ENCODE assay signal across 11 mouse cellular contexts in genomic region chr17:23543325-23543724, GRCm38 (mm10). TPM values are rescaled to one million over a fixed set of nuclear protein-coding genes. Genes with fewer than 3 reads are reported as not detected.
DNase-seq lines count a peak whose midpoint lies in the region; ATAC-seq and TF ChIP-seq lines count a peak whose summit lies in the region.
"Had no signal": no experiment of that assay in that cellular context is flagged by ENCODE, and none has a peak within 500 bp of the region (broad histone marks: within the 10 kb centered on the region; RNA-seq: fewer than 3 reads in every experiment).

No protein-coding gene starts in this region.

- TF ChIP-seq CTCF in gastrocnemius, adult 2 months (IDR thresholded peaks at IDR 0.05): no peak
- no peak for TF ChIP-seq CTCF in lung, embryonic 14.5 days (IDR thresholded peaks at IDR 0.05; ENCODE audit: low read depth)
- no peak for TF ChIP-seq CTCF in lung, adult 2 months (IDR thresholded peaks at IDR 0.05; ENCODE audit: insufficient read depth, low read length)
- TF ChIP-seq CTCF in intestine, postnatal 0 days (IDR thresholded peaks at IDR 0.05; ENCODE audit: low read depth): no peak

- no peaks in the 10 kb centered on the region for H3K9me3 ChIP-seq in lung, embryonic 14.5 days (ENCODE audit: low read depth, low read length)
- no peaks in the 10 kb centered on the region for H3K9me3 ChIP-seq in intestine, postnatal 0 days (ENCODE audit: control insufficient read depth)
- no peaks in the 10 kb centered on the region for H3K9me3 ChIP-seq in stomach, embryonic 15.5 days
- H3K9me3 ChIP-seq: hindbrain, embryonic 15.5 days had no signal

- H3K4me1 ChIP-seq in lung, embryonic 14.5 days (ENCODE audit: insufficient read depth): peaks cover 6% of the 10 kb centered on the region; the same call in 1 of the 2 replicates
- 0 out of 2 replicates have a peak, but pooled peaks cover 4% of the 10 kb centered on the region for H3K4me1 ChIP-seq in lung, adult 2 months (ENCODE audit: control insufficient read depth, insufficient read depth, low read length)
- no peaks in the 10 kb centered on the region; the same call in 1 of the 2 replicates for H3K4me1 ChIP-seq in intestine, postnatal 0 days (replicated peaks; ENCODE audit: control insufficient read depth, insufficient read depth, low read length)
- H3K4me1 ChIP-seq in stomach, embryonic 15.5 days: peaks cover 4% of the 10 kb centered on the region; the same call in 1 of the 2 replicates

- no peak for TF ChIP-seq POLR2A in lung, adult 2 months (IDR thresholded peaks at IDR 0.05; ENCODE audit: borderline replicate concordance, extremely low read depth, low read depth, low read length)

- no peak for DNase-seq in gastrocnemius, adult 2 months
- no peak for DNase-seq in gastrocnemius, adult 8-10 months (ENCODE audit: low spot score in 2 of 2)
- DNase-seq in lung, embryonic 14.5 days: peak; percentile 72
- no peak for DNase-seq in lung, adult 2 months
- no peak for DNase-seq in ovary, postnatal 36 days (ENCODE audit: low spot score)
- DNase-seq in neural tube, embryonic 10.5 days (ENCODE audit: extremely low spot score, low spot score): no peak
- DNase-seq: gastrocnemius, postnatal 36 days; midbrain, embryonic 14.5 days had no signal

- intact Hi-C loops in gastrocnemius, adult 2 months (cut with DNase I): no loop called here

- WGBS in lung, embryonic 14.5 days: 40% methylated on average over 5 of the region's 5 CpGs
- WGBS in lung, adult 2 months: 22% methylated on average over 5 of the region's 5 CpGs
- 16% methylated on average over 5 of the region's 5 CpGs for WGBS in intestine, postnatal 0 days
- WGBS in stomach, embryonic 15.5 days: 46% methylated on average over 5 of the region's 5 CpGs

- no peak overlapping the region for H3K4me3 ChIP-seq in gastrocnemius, adult 2 months
- H3K4me3 ChIP-seq in lung, embryonic 14.5 days (ENCODE audit: low read depth, low read length): no peak overlapping the region
- H3K4me3 ChIP-seq in lung, adult 2 months (replicated peaks; ENCODE audit: extremely low read depth, low read depth, low read length): no peak overlapping the region
- H3K4me3 ChIP-seq in intestine, postnatal 0 days (ENCODE audit: low read depth, low read length): no peak overlapping the region
- H3K4me3 ChIP-seq in stomach, embryonic 15.5 days (replicated peaks): no peak overlapping the region
- H3K4me3 ChIP-seq: hindbrain, embryonic 15.5 days had no signal

- H3K36me3 ChIP-seq in lung, embryonic 14.5 days (ENCODE audit: insufficient read depth): no peaks in the 10 kb centered on the region
- no peaks in the 10 kb centered on the region for H3K36me3 ChIP-seq in intestine, postnatal 0 days (ENCODE audit: control insufficient read depth, insufficient read depth)
- no peaks in the 10 kb centered on the region for H3K36me3 ChIP-seq in stomach, embryonic 15.5 days
- H3K36me3 ChIP-seq: hindbrain, embryonic 15.5 days had no signal

- H3K27ac ChIP-seq in gastrocnemius, adult 2 months: peak overlapping the region; percentile 73
- H3K27ac ChIP-seq in lung, embryonic 14.5 days (ENCODE audit: low read depth): no peak overlapping the region
- peak overlapping the region; percentile 35; the same call in 1 of the 2 replicates for H3K27ac ChIP-seq in intestine, postnatal 0 days (ENCODE audit: low read depth, low read length)
- peak overlapping the region; percentile 73 for H3K27ac ChIP-seq in stomach, embryonic 15.5 days
- H3K27ac ChIP-seq: hindbrain, embryonic 15.5 days had no signal

- H3K4me2 ChIP-seq in lung, embryonic 14.5 days: peak overlapping the region; percentile 38
- peak overlapping the region; percentile 46 for H3K4me2 ChIP-seq in intestine, postnatal 0 days (replicated peaks; ENCODE audit: low read depth)
- peak overlapping the region; percentile 16; the same call in 1 of the 2 replicates for H3K4me2 ChIP-seq in stomach, embryonic 15.5 days
- H3K4me2 ChIP-seq: hindbrain, embryonic 15.5 days had no signal

- H3K9ac ChIP-seq in lung, embryonic 14.5 days: no peak overlapping the region
- no peak overlapping the region for H3K9ac ChIP-seq in intestine, postnatal 0 days (ENCODE audit: low read depth, low read length)
- no peak overlapping the region for H3K9ac ChIP-seq in stomach, embryonic 15.5 days
- H3K9ac ChIP-seq: hindbrain, embryonic 15.5 days had no signal

- H3K27me3 ChIP-seq in lung, embryonic 14.5 days (ENCODE audit: insufficient read depth, low read length): peaks cover 11% of the 10 kb centered on the region
- H3K27me3 ChIP-seq in intestine, postnatal 0 days (replicated peaks; ENCODE audit: control insufficient read depth, insufficient read depth, low read length): 0 out of 2 replicates have a peak, but pooled peaks cover 5% of the 10 kb centered on the region
- 0 out of 2 replicates have a peak, but pooled peaks cover 9% of the 10 kb centered on the region for H3K27me3 ChIP-seq in stomach, embryonic 15.5 days (replicated peaks)

- ATAC-seq in lung, embryonic 14.5 days (ENCODE audit: insufficient read depth): no peak
- ATAC-seq in intestine, postnatal 0 days: peak; percentile 77
- peak; percentile 38 for ATAC-seq in stomach, embryonic 15.5 days (ENCODE audit: insufficient read depth, low FRiP score, low read depth)

RNA-seq across cellular contexts. Expression of gene Zfp213, which starts 20.7 kb away (rescaled TPM):
- 1 to 10 TPM; 2.0 to 3.3 TPM for total RNA-seq in gastrocnemius, adult 2 months (2021)
- total RNA-seq in gastrocnemius, adult 8-10 months (2022): 1 to 10 TPM; 2.1 to 2.7 (median 2.2) TPM
- 21.8 and 24.7 TPM in 2 replicates for polyA plus RNA-seq in lung, embryonic 14.5 days (2014; fragmentation: Nextera tagmentation; extraction: Ambion mirVana)
- polyA plus RNA-seq in lung, adult 2 months (2012; rRNA removed): 13.4 and 14.0 TPM in 2 replicates
- 8.1 and 8.2 TPM in 2 replicates for polyA plus RNA-seq in intestine, postnatal 0 days (2015; fragmentation: Nextera tagmentation; extraction: Ambion mirVana)
- polyA plus RNA-seq in stomach, embryonic 15.5 days (2015; fragmentation: Nextera tagmentation; extraction: Ambion mirVana): 16.1 and 18.8 TPM in 2 replicates

RNA-seq across cellular contexts. Expression of gene Zfp13, which starts 56.0 kb away (rescaled TPM):
- 1 to 10 TPM; 1.5 to 2.1 TPM for total RNA-seq in gastrocnemius, adult 2 months (2021)
- total RNA-seq in gastrocnemius, adult 8-10 months (2022): 1 to 10 TPM; 2.8 to 3.9 (median 3.2) TPM
- polyA plus RNA-seq in lung, embryonic 14.5 days (2014; fragmentation: Nextera tagmentation; extraction: Ambion mirVana): 12.3 and 15.6 TPM in 2 replicates
- 14.9 and 15.2 TPM in 2 replicates for polyA plus RNA-seq in lung, adult 2 months (2012; rRNA removed)
- polyA plus RNA-seq in intestine, postnatal 0 days (2015; fragmentation: Nextera tagmentation; extraction: Ambion mirVana): 3.1 and 3.4 TPM in 2 replicates
- polyA plus RNA-seq in stomach, embryonic 15.5 days (2015; fragmentation: Nextera tagmentation; extraction: Ambion mirVana): 10.3 and 12.7 TPM in 2 replicates

RNA-seq across cellular contexts. Expression of gene Zscan10, which starts 57.3 kb away (rescaled TPM):
- not detected for total RNA-seq in gastrocnemius, adult 2 months (2021)
- total RNA-seq in gastrocnemius, adult 8-10 months (2022): not detected
- 0.53 and 0.74 TPM in 2 replicates for polyA plus RNA-seq in lung, embryonic 14.5 days (2014; fragmentation: Nextera tagmentation; extraction: Ambion mirVana)
- 0.06 TPM in 1 of 2 replicates, not detected in the other for polyA plus RNA-seq in lung, adult 2 months (2012; rRNA removed)
- not detected in 2 replicates for polyA plus RNA-seq in intestine, postnatal 0 days (2015; fragmentation: Nextera tagmentation; extraction: Ambion mirVana)
- polyA plus RNA-seq in stomach, embryonic 15.5 days (2015; fragmentation: Nextera tagmentation; extraction: Ambion mirVana): 0.12 and 0.18 TPM in 2 replicates
- total RNA-seq: gastrocnemius, postnatal 36 days had no signal
- polyA plus RNA-seq: midbrain, embryonic 14.5 days had no signal
